Mouse (Mus musculus): ENCODE results near the gene Cd72. TPM values are rescaled to one million over a fixed set of nuclear protein-coding genes. Genes with fewer than 3 reads are reported as not detected.

Gene Cd72
- polyA plus RNA-seq, 1 experiment from 2014 or later = 7.9 TPM

- WGBS = 24% methylated on average over 16 of the region's 16 CpGs
- ATAC-seq (ENCODE audit: low FRiP score, low TSS enrichment) (no peak), DNase-seq (peak; percentile 37)
- Histone ChIP-seq H3K4me3 (replicated peaks; ENCODE audit: low read depth, low read length) (no peak overlapping the region), H3K9ac (replicated peaks; ENCODE audit: low read length) (no peak overlapping the region), H3K4me1 (ENCODE audit: control insufficient read depth, insufficient read depth, low read length) (0 out of 2 replicates have a peak, but pooled peaks cover 8% of the 10 kb centered on the region), H3K36me3 (ENCODE audit: control insufficient read depth, insufficient read depth, low read length) (peaks cover 47% of the 10 kb centered on the region), H3K27me3 (ENCODE audit: control insufficient read depth, insufficient read depth, low read length) (peaks cover 28% of the 10 kb centered on the region; the same call in 1 of the 2 replicates), H3K4me2 (ENCODE audit: low read length) (no peak overlapping the region), H3K27ac (replicated peaks; ENCODE audit: low read depth, low read length) (no peak overlapping the region), H3K9me3 (ENCODE audit: control insufficient read depth, low read length) (no peaks in the 10 kb centered on the region)
Measured at GRCm38 (mm10) chr4:43428180-43428861, 26.1 kb downstream of the Cd72 start.

GRCm38 (mm10) chr4:43427501-43428179 lies 26.8 kb downstream of the Cd72 start:
- no peak overlapping the region for H3K4me3 ChIP-seq (replicated peaks; ENCODE audit: low read depth, low read length)
- no peak overlapping the region for H3K27ac ChIP-seq (replicated peaks; ENCODE audit: low read depth, low read length)
- WGBS = 23% methylated on average over 23 of the region's 23 CpGs
- H3K36me3 ChIP-seq (ENCODE audit: control insufficient read depth, insufficient read depth, low read length) = peaks cover 54% of the 10 kb centered on the region
- no peak for ATAC-seq (ENCODE audit: low FRiP score, low TSS enrichment)
- peak; percentile 34 for DNase-seq
- H3K4me2 ChIP-seq (ENCODE audit: low read length) = no peak overlapping the region
- 0 out of 2 replicates have a peak, but pooled peaks cover 8% of the 10 kb centered on the region for H3K4me1 ChIP-seq (ENCODE audit: control insufficient read depth, insufficient read depth, low read length)
- H3K9ac ChIP-seq (replicated peaks; ENCODE audit: low read length) = no peak overlapping the region
- H3K27me3 ChIP-seq (ENCODE audit: control insufficient read depth, insufficient read depth, low read length) = peaks cover 35% of the 10 kb centered on the region; the same call in 1 of the 2 replicates
- H3K9me3 ChIP-seq (ENCODE audit: control insufficient read depth, low read length) = no peaks in the 10 kb centered on the region

GRCm38 (mm10) chr4:43426487-43426886 lies 27.9 kb downstream of the Cd72 start:
- H3K27ac ChIP-seq (replicated peaks; ENCODE audit: low read depth, low read length) = no peak overlapping the region
- H3K27me3 ChIP-seq (ENCODE audit: control insufficient read depth, insufficient read depth, low read length) = peaks cover 36% of the 10 kb centered on the region; the same call in 1 of the 2 replicates
- H3K4me2 ChIP-seq (ENCODE audit: low read length) = no peak overlapping the region
- WGBS = 47% methylated on average over 10 of the region's 10 CpGs
- no peak for DNase-seq
- ATAC-seq (ENCODE audit: low FRiP score, low TSS enrichment) = no peak
- no peaks in the 10 kb centered on the region for H3K9me3 ChIP-seq (ENCODE audit: control insufficient read depth, low read length)
- H3K4me1 ChIP-seq (ENCODE audit: control insufficient read depth, insufficient read depth, low read length) = 0 out of 2 replicates have a peak, but pooled peaks cover 8% of the 10 kb centered on the region
- H3K36me3 ChIP-seq (ENCODE audit: control insufficient read depth, insufficient read depth, low read length) = peaks cover 65% of the 10 kb centered on the region
- H3K4me3 ChIP-seq (replicated peaks; ENCODE audit: low read depth, low read length) = no peak overlapping the region
- H3K9ac ChIP-seq (replicated peaks; ENCODE audit: low read length) = no peak overlapping the region

GRCm38 (mm10) chr4:43425648-43426380 lies 28.6 kb downstream of the Cd72 start:
- 21% methylated on average over 31 of the region's 31 CpGs for WGBS
- no peak overlapping the region for H3K9ac ChIP-seq (replicated peaks; ENCODE audit: low read length)
- ATAC-seq (ENCODE audit: low FRiP score, low TSS enrichment) (no peak), DNase-seq (no peak)
- no peak overlapping the region for H3K4me2 ChIP-seq (ENCODE audit: low read length)
- peaks cover 36% of the 10 kb centered on the region; the same call in 1 of the 2 replicates for H3K27me3 ChIP-seq (ENCODE audit: control insufficient read depth, insufficient read depth, low read length)
- no peaks in the 10 kb centered on the region for H3K9me3 ChIP-seq (ENCODE audit: control insufficient read depth, low read length)
- no peak overlapping the region for H3K27ac ChIP-seq (replicated peaks; ENCODE audit: low read depth, low read length)
- H3K4me3 ChIP-seq (replicated peaks; ENCODE audit: low read depth, low read length) = no peak overlapping the region
- peaks cover 70% of the 10 kb centered on the region for H3K36me3 ChIP-seq (ENCODE audit: control insufficient read depth, insufficient read depth, low read length)
- 0 out of 2 replicates have a peak, but pooled peaks cover 8% of the 10 kb centered on the region for H3K4me1 ChIP-seq (ENCODE audit: control insufficient read depth, insufficient read depth, low read length)

GRCm38 (mm10) chr4:43425197-43425596 lies 29.2 kb downstream of the Cd72 start:
- DNase-seq = no peak
- 23% methylated on average over 14 of the region's 14 CpGs for WGBS
- H3K9ac ChIP-seq (replicated peaks; ENCODE audit: low read length) = no peak overlapping the region

GRCm38 (mm10) chr4:43424072-43424471 lies 30.4 kb downstream of the Cd72 start:
- Histone ChIP-seq H3K9ac (replicated peaks; ENCODE audit: low read length) (no peak overlapping the region), H3K36me3 (ENCODE audit: control insufficient read depth, insufficient read depth, low read length) (peaks cover 77% of the 10 kb centered on the region), H3K9me3 (ENCODE audit: control insufficient read depth, low read length) (no peaks in the 10 kb centered on the region), H3K27me3 (ENCODE audit: control insufficient read depth, insufficient read depth, low read length) (peaks cover 36% of the 10 kb centered on the region; the same call in 1 of the 2 replicates), H3K4me2 (ENCODE audit: low read length) (no peak overlapping the region), H3K27ac (replicated peaks; ENCODE audit: low read depth, low read length) (no peak overlapping the region), H3K4me1 (ENCODE audit: control insufficient read depth, insufficient read depth, low read length) (0 out of 2 replicates have a peak, but pooled peaks cover 8% of the 10 kb centered on the region), H3K4me3 (replicated peaks; ENCODE audit: low read depth, low read length) (no peak overlapping the region)
- no peak for ATAC-seq (ENCODE audit: low FRiP score, low TSS enrichment)
- DNase-seq = no peak
- 88% methylated on average over 9 of the region's 9 CpGs for WGBS

More at GRCm38 (mm10) chr4:43425197-43425596, 29.2 kb downstream of the Cd72 start:
- Histone ChIP-seq H3K4me1 (ENCODE audit: control insufficient read depth, insufficient read depth, low read length) (0 out of 2 replicates have a peak, but pooled peaks cover 8% of the 10 kb centered on the region), H3K4me2 (ENCODE audit: low read length) (no peak overlapping the region), H3K4me3 (replicated peaks; ENCODE audit: low read depth, low read length) (no peak overlapping the region), H3K9me3 (ENCODE audit: control insufficient read depth, low read length) (no peaks in the 10 kb centered on the region), H3K27me3 (ENCODE audit: control insufficient read depth, insufficient read depth, low read length) (peaks cover 36% of the 10 kb centered on the region; the same call in 1 of the 2 replicates), H3K27ac (replicated peaks; ENCODE audit: low read depth, low read length) (no peak overlapping the region), H3K36me3 (ENCODE audit: control insufficient read depth, insufficient read depth, low read length) (peaks cover 70% of the 10 kb centered on the region)
- no peak for ATAC-seq (ENCODE audit: low FRiP score, low TSS enrichment)

- no peak overlapping the region for H3K27ac ChIP-seq (replicated peaks; ENCODE audit: low read depth, low read length)
- H3K4me2 ChIP-seq (ENCODE audit: low read length) = no peak overlapping the region
- 91% methylated on average over 20 of the region's 20 CpGs for WGBS
- H3K27me3 ChIP-seq (ENCODE audit: control insufficient read depth, insufficient read depth, low read length) = peaks cover 36% of the 10 kb centered on the region; the same call in 1 of the 2 replicates
- DNase-seq (no peak), ATAC-seq (ENCODE audit: low FRiP score, low TSS enrichment) (no peak)
- H3K36me3 ChIP-seq (ENCODE audit: control insufficient read depth, insufficient read depth, low read length) = peaks cover 83% of the 10 kb centered on the region
- no peak overlapping the region for H3K9ac ChIP-seq (replicated peaks; ENCODE audit: low read length)
- no peaks in the 10 kb centered on the region for H3K9me3 ChIP-seq (ENCODE audit: control insufficient read depth, low read length)
- H3K4me3 ChIP-seq (replicated peaks; ENCODE audit: low read depth, low read length) = no peak overlapping the region
- 0 out of 2 replicates have a peak, but pooled peaks cover 6% of the 10 kb centered on the region for H3K4me1 ChIP-seq (ENCODE audit: control insufficient read depth, insufficient read depth, low read length)
Measured at GRCm38 (mm10) chr4:43423267-43423934, 31.0 kb downstream of the Cd72 start.

- DNase-seq = no peak
- Histone ChIP-seq H3K36me3 (ENCODE audit: control insufficient read depth, insufficient read depth, low read length) (peaks cover 87% of the 10 kb centered on the region), H3K27me3 (ENCODE audit: control insufficient read depth, insufficient read depth, low read length) (peaks cover 33% of the 10 kb centered on the region; the same call in 1 of the 2 replicates), H3K4me3 (replicated peaks; ENCODE audit: low read depth, low read length) (no peak overlapping the region), H3K27ac (replicated peaks; ENCODE audit: low read depth, low read length) (no peak overlapping the region), H3K9me3 (ENCODE audit: control insufficient read depth, low read length) (no peaks in the 10 kb centered on the region), H3K4me2 (ENCODE audit: low read length) (no peak overlapping the region), H3K9ac (replicated peaks; ENCODE audit: low read length) (no peak overlapping the region), H3K4me1 (ENCODE audit: control insufficient read depth, insufficient read depth, low read length) (no peaks in the 10 kb centered on the region)
- WGBS = 77% methylated on average over 28 of the region's 28 CpGs
- no peak for ATAC-seq (ENCODE audit: low FRiP score, low TSS enrichment)
Measured at GRCm38 (mm10) chr4:43421632-43422240, 32.7 kb downstream of the Cd72 start.
